Comparison of ENCODE assay signal across 24 mouse cellular contexts in genomic region chr8:72263451-72263850, GRCm38 (mm10). TPM values are rescaled to one million over a fixed set of nuclear protein-coding genes. Genes with fewer than 3 reads are reported as not detected.
"Had no signal": no experiment of that assay in that cellular context is flagged by ENCODE, and none has a peak within 500 bp of the region (broad histone marks: within the 10 kb centered on the region; RNA-seq: fewer than 3 reads in every experiment).

No protein-coding gene starts in this region.

- DNase-seq: kidney, adult 9 months; liver, embryonic 13.5 days; liver, postnatal 0 days; lung, postnatal 14 days; right cerebral cortex, postnatal 14 days; thymus, adult 2 months; thymus, postnatal 36 days had no signal

- H3K4me1 ChIP-seq: limb, embryonic 10.5 days; lung, embryonic 15.5 days; midbrain, embryonic 12.5 days; stomach, embryonic 15.5 days had no signal

- H3K27ac ChIP-seq: kidney, postnatal 0 days; limb, embryonic 10.5 days; liver, embryonic 13.5 days; lung, embryonic 15.5 days; macrophage; midbrain, embryonic 12.5 days; stomach, embryonic 15.5 days had no signal

- H3K4me3 ChIP-seq: limb, embryonic 10.5 days; liver, embryonic 13.5 days; lung, embryonic 15.5 days; megakaryocyte, embryonic 14.5 days; midbrain, embryonic 12.5 days; stomach, embryonic 15.5 days had no signal

RNA-seq across cellular contexts. Expression of gene Gm11034, which starts 50.0 kb away (rescaled TPM):
- total RNA-seq: layer of hippocampus, adult 8-10 months; layer of hippocampus, postnatal 14 days; left cerebral cortex, adult 18-20 months; left cerebral cortex, postnatal 14 days had no signal
- polyA plus RNA-seq: kidney, postnatal 0 days; large intestine, adult 2 months; limb, embryonic 10.5 days; limb, embryonic 14.5 days; liver, embryonic 13.5 days; liver, postnatal 0 days; lung, embryonic 15.5 days; macrophage; midbrain, embryonic 12.5 days; midbrain, embryonic 16.5 days; neural tube, embryonic 14.5 days; spleen, adult 2 months; stomach, embryonic 15.5 days; testis, adult 2 months; thymus, adult 2 months had no signal

RNA-seq across cellular contexts. Expression of gene Cib3, which starts 50.8 kb away (rescaled TPM):
- total RNA-seq: layer of hippocampus, postnatal 14 days; left cerebral cortex, adult 18-20 months; left cerebral cortex, postnatal 14 days had no signal
- polyA plus RNA-seq: kidney, postnatal 0 days; large intestine, adult 2 months; limb, embryonic 10.5 days; limb, embryonic 14.5 days; liver, embryonic 13.5 days; liver, postnatal 0 days; macrophage; midbrain, embryonic 12.5 days; neural tube, embryonic 14.5 days; stomach, embryonic 15.5 days had no signal
